Mouse (Mus musculus) stomach, embryonic 16.5 days (tissue): ENCODE data around the gene Zpbp2. TPM values are rescaled to one million over a fixed set of nuclear protein-coding genes. Genes with fewer than 3 reads are reported as not detected.
"Not testable (repeated sequence)": the region's sequence is repeated elsewhere in the genome, so short reads cannot be mapped to it uniquely, and the experiment has no call there.

Experiments used
- ATAC-seq: fragments of 200-750 bp; cut with Nextera tagmentation; 2 replicates; pipeline ENCODE4 v1.8.0; 2017; ENCODE audit warnings: moderate number of reproducible peaks, moderate TSS enrichment; ENCODE audit not compliant: insufficient read depth, low FRiP score
- H3K27ac ChIP-seq: fragments of 300-500 bp; sonication (generic); 2 replicates; pipeline ENCODE4 v1.5.1; 2014; ENCODE audit warnings: low read length
- H3K27me3 ChIP-seq: fragments of 300-500 bp; sonication (generic); 2 replicates; pipeline ENCODE4 v1.6.1; 2014; ENCODE audit warnings: low read length, control low read depth, mixed read lengths; ENCODE audit not compliant: control insufficient read depth, insufficient read depth
- H3K36me3 ChIP-seq: fragments of 300-500 bp; sonication (generic); 2 replicates; pipeline ENCODE4 v1.6.1; 2014; ENCODE audit warnings: low read length; ENCODE audit not compliant: control insufficient read depth, insufficient read depth
- H3K4me1 ChIP-seq: fragments of 300-500 bp; sonication (generic); 2 replicates; pipeline ENCODE4 v1.6.1; 2014; ENCODE audit warnings: low read length, control low read depth, mixed read lengths; ENCODE audit not compliant: control insufficient read depth, insufficient read depth
- H3K4me2 ChIP-seq: fragments of 300-500 bp; sonication (generic); 2 replicates; pipeline ENCODE4 v1.6.1; 2014; ENCODE audit warnings: low read depth, low read length, mixed read lengths
- H3K4me3 ChIP-seq: fragments of 300-500 bp; sonication (generic); replicated peaks from 2 replicates; pipeline ENCODE4 v1.5.1; 2014; ENCODE audit warnings: mild to moderate bottlenecking, low read length
- H3K9ac ChIP-seq: fragments of 300-500 bp; sonication (generic); 2 replicates; pipeline ENCODE4 v1.6.1; 2014; ENCODE audit warnings: low read length
- H3K9me3 ChIP-seq: fragments of 300-500 bp; sonication (generic); replicated peaks from 2 replicates; pipeline ENCODE4 v1.6.1; 2016; ENCODE audit warnings: low read length, control low read depth; ENCODE audit not compliant: control insufficient read depth
- WGBS: fragments of 180-500 bp; shearing (Covaris S2); extraction: QIAGEN DNeasy Blood & Tissue Kit; methylation state at CpG from one replicate; pipeline ENCODE4 v1.1.7; 2014; 5-methylcytosine and 5-hydroxymethylcytosine counted together
- polyA plus RNA-seq: library from polyadenylated mRNA; unstranded; fragments of >200 nt; fragmentation: Nextera tagmentation; extraction: Ambion mirVana; gene quantifications from 2 replicates; pipeline ENCODE4 v1.2.1, GENCODE M21; 2015

Zpbp2 gene
- polyA plus RNA-seq, 1 experiment from 2014 or later: 0.18 TPM

GRCm38 (mm10) chr11:98595473-98595872 lies 44.6 kb downstream of the Zpbp2 start:
- 0 out of 2 replicates have a peak, but pooled peaks cover 2% of the 10 kb centered on the region for H3K4me1 ChIP-seq
- no peaks in the 10 kb centered on the region for H3K9me3 ChIP-seq
- no peak overlapping the region for H3K9ac ChIP-seq
- H3K4me3 ChIP-seq: no peak overlapping the region
- H3K36me3 ChIP-seq: no peaks in the 10 kb centered on the region
- 71% methylated on average over 10 of the region's 10 CpGs for WGBS
- H3K27ac ChIP-seq: no peak overlapping the region
- no peak for ATAC-seq
- no peak overlapping the region for H3K4me2 ChIP-seq
- H3K27me3 ChIP-seq: peaks cover 8% of the 10 kb centered on the region; the same call in 1 of the 2 replicates

- Histone ChIP-seq H3K4me2 (no peak overlapping the region), H3K9ac (no peak overlapping the region), H3K4me1 (0 out of 2 replicates have a peak, but pooled peaks cover 2% of the 10 kb centered on the region), H3K4me3 (no peak overlapping the region), H3K36me3 (no peaks in the 10 kb centered on the region), H3K27ac (no peak overlapping the region), H3K27me3 (peaks cover 8% of the 10 kb centered on the region; the same call in 1 of the 2 replicates), H3K9me3 (no peaks in the 10 kb centered on the region)
- 72% methylated on average over 3 of the region's 3 CpGs for WGBS
- ATAC-seq: no peak
These were observed 45.1 kb downstream of the Zpbp2 start for GRCm38 (mm10) chr11:98595955-98596354.

- Histone ChIP-seq H3K4me2 (no peak overlapping the region), H3K9ac (no peak overlapping the region), H3K27me3 (peaks cover 8% of the 10 kb centered on the region; the same call in 1 of the 2 replicates), H3K27ac (no peak overlapping the region), H3K9me3 (no peaks in the 10 kb centered on the region), H3K36me3 (no peaks in the 10 kb centered on the region), H3K4me1 (peaks cover 2% of the 10 kb centered on the region; the same call in 1 of the 2 replicates), H3K4me3 (no peak overlapping the region)
- ATAC-seq: no peak
- WGBS: 40% methylated on average over 6 of the region's 6 CpGs
These were observed 46.5 kb downstream of the Zpbp2 start for GRCm38 (mm10) chr11:98597363-98597762.

- peaks cover 8% of the 10 kb centered on the region; the same call in 1 of the 2 replicates for H3K27me3 ChIP-seq
- H3K9ac ChIP-seq: no peak within 1 kb of the TSS
- H3K4me2 ChIP-seq: no peak within 1 kb of the TSS
- H3K27ac ChIP-seq: no peak within 1 kb of the TSS
- WGBS: 69% methylated on average over 8 of the region's 8 CpGs
- H3K9me3 ChIP-seq: no peaks in the 10 kb centered on the region
- H3K4me3 ChIP-seq: no peak within 1 kb of the TSS
- peaks cover 3% of the 10 kb centered on the region; the same call in 1 of the 2 replicates for H3K4me1 ChIP-seq
- no peak for ATAC-seq
- no peaks in the 10 kb centered on the region for H3K36me3 ChIP-seq
These were observed 47.1 kb downstream of the Zpbp2 start, which contains the start of gene Lrrc3c for GRCm38 (mm10) chr11:98597991-98598390. Lrrc3c (plus strand) TSS chr11:98598291.

GRCm38 (mm10) chr11:98598851-98599290 lies 48.0 kb downstream of the Zpbp2 start:
- H3K36me3 ChIP-seq: no peaks in the 10 kb centered on the region
- no peak overlapping the region for H3K9ac ChIP-seq
- 54% methylated on average over 18 of the region's 18 CpGs for WGBS
- H3K4me3 ChIP-seq: no peak overlapping the region
- H3K4me1 ChIP-seq: peaks cover 3% of the 10 kb centered on the region; the same call in 1 of the 2 replicates
- H3K4me2 ChIP-seq: no peak overlapping the region
- no peak for ATAC-seq
- H3K27ac ChIP-seq: no peak overlapping the region
- H3K9me3 ChIP-seq: no peaks in the 10 kb centered on the region
- peaks cover 8% of the 10 kb centered on the region; the same call in 1 of the 2 replicates for H3K27me3 ChIP-seq

- ATAC-seq: no peak
- Histone ChIP-seq H3K4me3 (no peak overlapping the region), H3K4me1 (peaks cover 3% of the 10 kb centered on the region; the same call in 1 of the 2 replicates), H3K9me3 (no peaks in the 10 kb centered on the region), H3K36me3 (no peaks in the 10 kb centered on the region), H3K27me3 (peaks cover 8% of the 10 kb centered on the region; the same call in 1 of the 2 replicates), H3K4me2 (no peak overlapping the region), H3K9ac (no peak overlapping the region), H3K27ac (no peak overlapping the region)
- WGBS: 30% methylated on average over 18 of the region's 18 CpGs
These were observed 48.4 kb downstream of the Zpbp2 start for GRCm38 (mm10) chr11:98599291-98599690.

- peak overlapping the region; percentile 61 for H3K4me2 ChIP-seq
- no peaks in the 10 kb centered on the region for H3K9me3 ChIP-seq
- no peak overlapping the region for H3K27ac ChIP-seq
- no peaks in the 10 kb centered on the region for H3K36me3 ChIP-seq
- peak overlapping the region; percentile 43; the same call in 1 of the 2 replicates for H3K9ac ChIP-seq
- peaks cover 3% of the 10 kb centered on the region; the same call in 1 of the 2 replicates for H3K4me1 ChIP-seq
- ATAC-seq: peak; percentile 61; the same call in 1 of the 2 replicates
- 1% methylated on average over 20 of the region's 20 CpGs for WGBS
- peak overlapping the region; percentile 41 for H3K4me3 ChIP-seq
- H3K27me3 ChIP-seq: peaks cover 8% of the 10 kb centered on the region; the same call in 1 of the 2 replicates
These were observed 51.3 kb downstream of the Zpbp2 start for GRCm38 (mm10) chr11:98602090-98602690.

GRCm38 (mm10) chr11:98603953-98604352 lies 53.1 kb downstream of the Zpbp2 start:
- ATAC-seq: no peak
- peaks cover 4% of the 10 kb centered on the region; the same call in 1 of the 2 replicates for H3K27me3 ChIP-seq
- H3K4me1 ChIP-seq: peaks cover 3% of the 10 kb centered on the region; the same call in 1 of the 2 replicates
- no peak overlapping the region for H3K9ac ChIP-seq
- H3K4me3 ChIP-seq: no peak overlapping the region
- no peaks in the 10 kb centered on the region for H3K36me3 ChIP-seq
- H3K27ac ChIP-seq: no peak overlapping the region
- no peak overlapping the region for H3K4me2 ChIP-seq
- H3K9me3 ChIP-seq: no peaks in the 10 kb centered on the region
- WGBS: 80% methylated on average over 2 of the region's 2 CpGs

- not testable (repeated sequence) for H3K9me3 ChIP-seq, H3K9ac ChIP-seq, H3K4me3 ChIP-seq, H3K27me3 ChIP-seq, H3K4me1 ChIP-seq, H3K27ac ChIP-seq, H3K4me2 ChIP-seq, ATAC-seq, H3K36me3 ChIP-seq
- WGBS: 59% methylated on average over 6 of the region's 6 CpGs
These were observed 54.0 kb downstream of the Zpbp2 start for GRCm38 (mm10) chr11:98604911-98605310.
